Mouse (Mus musculus): ENCODE results near the gene Olfr616.

- TF ChIP-seq CTCF (IDR thresholded peaks at IDR 0.05) (no peak), POLR2A (IDR thresholded peaks at IDR 0.05; ENCODE audit: insufficient read depth, low read depth, low read length) (no peak), EP300 (IDR thresholded peaks at IDR 0.05; ENCODE audit: insufficient read depth, low read depth, low read length) (no peak)
Measured at GRCm38 (mm10) chr7:103589803-103590202, 20.9 kb upstream of the Olfr616 start, which contains the start of gene Olfr618.
